Mouse (Mus musculus) small intestine, adult 2 months (tissue): ENCODE measurements around the gene Cers6.

Experiments used
- CTCF ChIP-seq: fragments of 200-500 bp; IDR thresholded peaks from 2 replicates; pipeline ENCODE4 v1.5.1; 2012; ENCODE audit warnings: low read depth, mild to moderate bottlenecking, control low read depth, inconsistent platforms, low read length, moderate library complexity, mixed read lengths; ENCODE audit not compliant: insufficient replicate concordance, insufficient read length; ENCODE audit errors: extremely low read depth
- POLR2A ChIP-seq: fragments of 200-500 bp; IDR thresholded peaks from 2 replicates; pipeline ENCODE4 v1.6.1; 2012; ENCODE audit warnings: low read depth, mild to moderate bottlenecking, control low read depth, inconsistent platforms, low read length, moderate library complexity

DNA sequence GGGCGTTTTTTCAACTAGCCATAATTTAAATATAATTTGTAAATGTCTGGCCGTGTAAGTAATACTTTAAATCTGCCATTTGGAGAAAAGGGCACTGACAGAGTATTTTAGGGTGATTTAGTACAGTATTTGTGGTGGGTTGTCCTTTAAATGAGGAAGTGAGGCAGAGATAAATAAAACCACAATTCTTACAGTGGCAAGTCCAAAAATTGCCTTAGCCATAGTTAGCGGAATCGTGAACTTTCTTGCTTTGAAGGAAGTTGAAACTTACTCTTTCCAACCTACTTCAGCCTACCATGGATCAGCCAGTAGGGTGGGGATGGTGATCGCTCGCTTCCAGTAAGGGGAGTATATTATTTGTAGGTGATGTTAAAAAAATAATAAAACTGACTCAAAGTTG, 11.8 kb downstream of the Cers6 start:
- TF ChIP-seq CTCF = no peak
- no peak for TF ChIP-seq POLR2A
